Mouse (Mus musculus): ENCODE data around the gene Car10.

GRCm38 (mm10) chr11:93623605-93624004, 525.8 kb downstream of the Car10 start:
- no peak for TF ChIP-seq CTCF (IDR thresholded peaks at IDR 0.05; ENCODE audit: control insufficient read depth, insufficient read depth, low read length)
- TF ChIP-seq POLR2A (IDR thresholded peaks at IDR 0.05; ENCODE audit: borderline replicate concordance, control insufficient read depth, low read depth, low read length), result no peak

All from bone marrow, adult 2 months (tissue).